In genomic region chr6:143868155-143868685, GRCm38 (mm10) we compare ENCODE assay signal across 17 mouse cellular contexts.
DNase-seq lines count a peak whose midpoint lies in the region; ATAC-seq lines count a peak whose summit lies in the region.
"Had no signal": no experiment of that assay in that cellular context is flagged by ENCODE, and none has a peak within 500 bp of the region (broad histone marks: within the 10 kb centered on the region; RNA-seq: fewer than 3 reads in every experiment).

No protein-coding gene starts in this region.

- ATAC-seq in megakaryocyte progenitor cell, adult 5-6 weeks (replicated peaks; ENCODE audit: poor library complexity): peak; percentile 90
- no peak for ATAC-seq in kidney, embryonic 14.5 days (ENCODE audit: low FRiP score, low TSS enrichment)
- no peak for ATAC-seq in intestine, embryonic 16.5 days
- ATAC-seq: forebrain, postnatal 0 days; intestine, postnatal 0 days had no signal

- H3K27ac ChIP-seq in kidney, embryonic 14.5 days (ENCODE audit: low read depth, low read length): no peak overlapping the region
- no peak overlapping the region for H3K27ac ChIP-seq in intestine, embryonic 16.5 days (ENCODE audit: low read length)
- H3K27ac ChIP-seq: embryonic facial prominence, embryonic 13.5 days; heart, embryonic 15.5 days; lung, embryonic 15.5 days; neural tube, embryonic 13.5 days had no signal

- 78% methylated on average over 3 of the region's 3 CpGs for WGBS in kidney, embryonic 14.5 days
- 75% methylated on average over 3 of the region's 3 CpGs for WGBS in intestine, embryonic 16.5 days

- no peak overlapping the region for H3K9ac ChIP-seq in kidney, embryonic 14.5 days (ENCODE audit: low read depth, low read length)
- no peak overlapping the region for H3K9ac ChIP-seq in intestine, embryonic 16.5 days (ENCODE audit: low read depth, low read length)
- H3K9ac ChIP-seq: embryonic facial prominence, embryonic 13.5 days; forebrain, postnatal 0 days; heart, embryonic 15.5 days; lung, embryonic 15.5 days; neural tube, embryonic 13.5 days had no signal

- 0 out of 2 replicates have a peak, but pooled peaks cover 3% of the 10 kb centered on the region for H3K27me3 ChIP-seq in kidney, embryonic 14.5 days (ENCODE audit: control insufficient read depth, insufficient read depth, low read length)
- no peaks in the 10 kb centered on the region for H3K27me3 ChIP-seq in intestine, embryonic 16.5 days (replicated peaks; ENCODE audit: control insufficient read depth, insufficient read depth, low read length)
- H3K27me3 ChIP-seq: CH12.LX; heart, embryonic 15.5 days; lung, embryonic 15.5 days; neural tube, embryonic 13.5 days had no signal

- H3K4me3 ChIP-seq in kidney, embryonic 14.5 days (ENCODE audit: low read length): no peak overlapping the region
- H3K4me3 ChIP-seq in intestine, embryonic 16.5 days (ENCODE audit: low read length): no peak overlapping the region
- H3K4me3 ChIP-seq: embryonic facial prominence, embryonic 13.5 days; heart, embryonic 15.5 days; lung, embryonic 15.5 days; neural tube, embryonic 13.5 days had no signal

- H3K36me3 ChIP-seq in kidney, embryonic 14.5 days (ENCODE audit: control insufficient read depth, insufficient read depth, low read length): no peaks in the 10 kb centered on the region
- no peaks in the 10 kb centered on the region for H3K36me3 ChIP-seq in intestine, embryonic 16.5 days (ENCODE audit: control insufficient read depth, insufficient read depth, low read length)
- H3K36me3 ChIP-seq: embryonic facial prominence, embryonic 13.5 days; heart, embryonic 15.5 days; lung, embryonic 15.5 days; neural tube, embryonic 13.5 days had no signal

- peak; percentile 6 for DNase-seq in lung, postnatal 10 days
- DNase-seq in lung, postnatal 14 days: no peak
- DNase-seq in induced T-regulatory cell, adult 2 months (ENCODE audit: low read depth): peak; percentile 72
- peak; percentile 51 for DNase-seq in thymus, postnatal 4 days
- no peak for DNase-seq in layer of hippocampus, postnatal 10 days (ENCODE audit: low spot score in 2 of 2)
- DNase-seq: cerebellum, adult 11-12 months; forebrain, postnatal 0 days; right cerebral cortex, postnatal 25 days had no signal

- H3K9me3 ChIP-seq in kidney, embryonic 14.5 days (ENCODE audit: control insufficient read depth, low read length): no peaks in the 10 kb centered on the region
- no peaks in the 10 kb centered on the region for H3K9me3 ChIP-seq in intestine, embryonic 16.5 days (ENCODE audit: control insufficient read depth, low read length)
- H3K9me3 ChIP-seq: embryonic facial prominence, embryonic 13.5 days; heart, embryonic 15.5 days; lung, embryonic 15.5 days; neural tube, embryonic 13.5 days had no signal

- no peak overlapping the region for H3K4me2 ChIP-seq in kidney, embryonic 14.5 days (replicated peaks; ENCODE audit: low read depth, low read length)
- no peak overlapping the region for H3K4me2 ChIP-seq in intestine, embryonic 16.5 days (ENCODE audit: low read depth, low read length)
- H3K4me2 ChIP-seq: embryonic facial prominence, embryonic 13.5 days; heart, embryonic 15.5 days; lung, embryonic 15.5 days; neural tube, embryonic 13.5 days had no signal

- H3K4me1 ChIP-seq in kidney, embryonic 14.5 days (ENCODE audit: control insufficient read depth, insufficient read depth, low read length): no peaks in the 10 kb centered on the region
- H3K4me1 ChIP-seq in intestine, embryonic 16.5 days (ENCODE audit: control insufficient read depth, insufficient read depth, low read length): no peaks in the 10 kb centered on the region
- H3K4me1 ChIP-seq: embryonic facial prominence, embryonic 13.5 days; neural tube, embryonic 13.5 days had no signal

Comparison
In these comparisons a context has a peak if more than half of its experiments do, and no peak if none do; other contexts are left out.
1. DNase-seq: peak in lung, postnatal 10 days (single experiment), induced T-regulatory cell, adult 2 months (single experiment) and thymus, postnatal 4 days (single experiment); none in lung, postnatal 14 days (single experiment) and layer of hippocampus, postnatal 10 days (0 of 2).